Mouse (Mus musculus) liver, adult 2 months (tissue): ENCODE data around the gene Mcf2l. TPM values are rescaled to one million over a fixed set of nuclear protein-coding genes. Genes with fewer than 3 reads are reported as not detected.
A peak's percentile ranks its signal among the peaks of the same experiment; 100 is the strongest.

Experiments
- DNase-seq: peaks from one replicate; pipeline ENCODE4 v3.0.0-alpha.2; 2011; ENCODE audit warnings: low read depth, low spot score; ENCODE audit errors: extremely low read depth
- H3K27ac ChIP-seq: fragments of 200-500 bp; replicated peaks from 2 replicates; pipeline ENCODE4 v1.5.1; 2012; ENCODE audit warnings: low read depth, mild to moderate bottlenecking, control low read depth, inconsistent platforms, low read length; ENCODE audit not compliant: insufficient read depth
- H3K27me3 ChIP-seq: fragments of 200-500 bp; 2 replicates; pipeline ENCODE4 v1.6.1; 2012; ENCODE audit warnings: mild to moderate bottlenecking, moderate library complexity, low read length, inconsistent platforms; ENCODE audit not compliant: control insufficient read depth, insufficient read depth
- H3K36me3 ChIP-seq: fragments of 200-500 bp; 2 replicates; pipeline ENCODE4 v1.6.1; 2012; ENCODE audit warnings: low read length, inconsistent platforms; ENCODE audit not compliant: control insufficient read depth, insufficient read depth
- H3K4me1 ChIP-seq: fragments of 200-500 bp; 2 replicates; pipeline ENCODE4 v1.6.1; 2011; ENCODE audit warnings: low read length; ENCODE audit not compliant: control insufficient read depth, insufficient read depth
- H3K4me3 ChIP-seq: fragments of 200-500 bp; 2 replicates; pipeline ENCODE4 v1.5.1; 2011; ENCODE audit warnings: low read depth, mild to moderate bottlenecking, control low read depth, low read length, moderate library complexity; ENCODE audit not compliant: insufficient read depth
- H3K79me2 ChIP-seq: fragments of 200-500 bp; 2 replicates; pipeline ENCODE4 v1.6.1; 2012; ENCODE audit warnings: inconsistent platforms, mild to moderate bottlenecking, low read length, moderate library complexity; ENCODE audit not compliant: control insufficient read depth, insufficient read depth
- H3K9ac ChIP-seq: fragments of 200-500 bp; 2 replicates; pipeline ENCODE4 v1.6.1; 2012; ENCODE audit warnings: low read depth, mild to moderate bottlenecking, control low read depth, inconsistent platforms, low read length
- CTCF ChIP-seq: fragments of 200-500 bp; IDR thresholded peaks from 2 replicates; pipeline ENCODE4 v1.5.1; 2011; ENCODE audit warnings: low read depth, low read length, control low read depth
- POLR2A ChIP-seq: fragments of 200-500 bp; IDR thresholded peaks from 2 replicates; pipeline ENCODE4 v1.6.1; 2011; ENCODE audit warnings: low read length, control low read depth; ENCODE audit not compliant: insufficient read depth; ENCODE audit errors: extremely low read depth
- WGBS: fragments of 180-500 bp; shearing (Covaris S2); methylation state at CpG from one replicate; pipeline ENCODE4 v1.1.7; 2018; 5-methylcytosine and 5-hydroxymethylcytosine counted together
- polyA plus RNA-seq: library from polyadenylated mRNA; depleted of rRNA; stranded (reverse); fragments of >200 nt; gene quantifications from 2 replicates; pipeline ENCODE4 v1.2.3, GENCODE M21; 2012; rRNA removed
- total RNA-seq: library from RNA; depleted of rRNA; stranded (reverse); fragments of >200 nt; gene quantifications from 2 replicates; pipeline ENCODE4 v1.2.3, GENCODE M21; 2014; rRNA removed

Gene Mcf2l
- total and polyA plus RNA-seq, 2 experiments, result 0.11 to 1.1 TPM

DNA sequence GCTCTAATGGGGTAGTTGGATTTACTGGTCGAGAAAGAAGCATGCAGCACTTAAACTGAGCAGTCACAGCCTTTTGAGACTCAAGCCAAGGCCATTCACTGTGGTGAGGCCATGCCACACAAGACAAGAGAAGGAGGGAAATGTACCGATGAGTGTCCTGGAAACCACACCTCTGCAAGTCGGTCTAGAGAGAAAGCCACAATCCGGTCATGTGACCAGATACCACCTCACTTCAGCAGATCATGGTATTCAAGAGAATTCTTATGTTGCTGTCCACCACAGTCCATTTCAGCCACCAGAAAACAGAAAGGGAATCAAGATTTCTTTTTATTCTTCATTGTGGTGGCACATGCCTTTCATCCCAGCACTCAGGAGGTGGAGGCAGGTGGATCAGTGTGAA, 167.9 kb downstream of the Mcf2l start:
- H3K9ac ChIP-seq, result no peak overlapping the region

DNA sequence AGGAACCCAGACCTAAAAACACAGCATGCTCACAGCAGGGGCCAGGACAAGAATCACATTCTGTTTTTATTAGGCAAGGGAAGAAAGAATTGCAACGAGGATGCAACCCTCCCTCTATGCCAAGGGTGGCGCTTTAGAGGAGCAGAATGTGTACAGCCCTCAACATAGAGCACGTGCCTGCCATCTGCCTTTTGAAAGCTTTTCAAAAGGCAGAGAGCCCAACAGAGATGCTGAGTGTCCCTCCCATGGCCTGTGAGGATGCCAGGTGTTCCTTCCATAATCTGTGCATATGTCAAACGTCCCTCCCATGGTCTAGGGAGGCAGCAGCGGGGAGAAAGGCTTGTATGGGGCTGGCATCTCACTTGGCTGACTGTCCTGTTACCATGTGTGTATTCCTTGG, 174.0 kb downstream of the Mcf2l start:
- DNase-seq, result no peak
- no peaks in the 10 kb centered on the region for H3K27me3 ChIP-seq
- 0 out of 2 replicates have a peak, but pooled peaks cover 2% of the 10 kb centered on the region for H3K79me2 ChIP-seq
- H3K36me3 ChIP-seq, result peaks cover 85% of the 10 kb centered on the region
- H3K4me1 ChIP-seq, result no peaks in the 10 kb centered on the region
- 80% methylated on average over 5 of the region's 5 CpGs for WGBS
- no peak overlapping the region for H3K9ac ChIP-seq
- TF ChIP-seq POLR2A (no peak), CTCF (no peak)
- no peak overlapping the region for H3K4me3 ChIP-seq
- H3K27ac ChIP-seq, result no peak overlapping the region

More for the DNA sequence above, 167.9 kb downstream of the Mcf2l start:
- Histone ChIP-seq H3K27me3 (no peaks in the 10 kb centered on the region), H3K4me3 (no peak overlapping the region), H3K4me1 (peaks cover 14% of the 10 kb centered on the region), H3K36me3 (peaks cover 48% of the 10 kb centered on the region), H3K79me2 (peaks cover 22% of the 10 kb centered on the region; the same call in 1 of the 2 replicates), H3K27ac (no peak overlapping the region)
- 55% methylated on average over 4 of the region's 4 CpGs for WGBS
- no peak for TF ChIP-seq POLR2A
- TF ChIP-seq CTCF, result no peak
- DNase-seq, result no peak

DNA sequence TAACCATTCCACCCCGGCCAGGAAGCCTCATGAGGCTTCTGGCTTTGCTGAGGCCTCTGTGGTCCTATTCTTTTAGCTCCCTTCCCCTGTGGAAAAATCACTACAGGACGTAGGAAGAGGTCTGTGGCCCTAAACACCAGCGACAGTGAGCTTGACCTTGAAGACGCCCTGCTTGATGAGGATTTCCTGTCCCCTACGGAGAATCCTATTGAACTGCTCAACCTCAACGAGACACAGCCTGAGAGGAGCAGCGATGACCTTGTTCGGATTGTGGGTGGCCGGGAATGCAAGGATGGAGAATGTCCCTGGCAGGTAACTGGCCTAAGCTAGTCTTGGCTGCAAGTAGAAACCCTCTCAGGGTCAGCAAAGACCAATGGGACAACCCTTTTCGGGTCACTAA, 176.9 kb downstream of the Mcf2l start:
- no peak overlapping the region for H3K4me3 ChIP-seq
- TF ChIP-seq POLR2A (no peak), CTCF (no peak)
- 0 out of 2 replicates have a peak, but pooled peaks cover 2% of the 10 kb centered on the region for H3K79me2 ChIP-seq
- no peaks in the 10 kb centered on the region for H3K4me1 ChIP-seq
- H3K9ac ChIP-seq, result no peak overlapping the region
- no peaks in the 10 kb centered on the region for H3K27me3 ChIP-seq
- H3K36me3 ChIP-seq, result peaks cover 75% of the 10 kb centered on the region
- H3K27ac ChIP-seq, result no peak overlapping the region
- peak; percentile 63 for DNase-seq
- 50% methylated on average over 10 of the region's 10 CpGs for WGBS

DNA sequence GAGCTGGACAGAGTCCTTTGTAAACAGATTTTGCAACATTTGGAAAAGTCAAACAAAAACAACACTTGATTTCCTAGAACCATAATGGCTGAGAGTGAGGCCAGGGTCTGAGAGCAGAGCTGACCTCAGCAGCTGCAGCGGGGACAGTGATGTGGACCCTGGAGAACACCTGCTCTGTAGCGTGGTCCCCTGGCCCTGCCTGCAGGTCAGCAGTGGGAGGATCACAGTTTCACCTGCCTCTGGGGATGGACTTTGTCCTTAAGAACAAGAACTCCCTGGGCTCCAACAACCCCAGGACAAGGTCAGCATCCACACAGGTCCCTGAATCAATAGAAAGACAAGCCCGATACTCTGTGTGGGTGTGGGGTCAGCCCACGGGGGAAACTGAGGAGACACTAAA, 183.7 kb downstream of the Mcf2l start:
- TF ChIP-seq CTCF (peak; percentile 17; the same call in 1 of the 2 replicates), POLR2A (0 out of 2 replicates have a peak, but pooled peaks have one; percentile 30)

DNA sequence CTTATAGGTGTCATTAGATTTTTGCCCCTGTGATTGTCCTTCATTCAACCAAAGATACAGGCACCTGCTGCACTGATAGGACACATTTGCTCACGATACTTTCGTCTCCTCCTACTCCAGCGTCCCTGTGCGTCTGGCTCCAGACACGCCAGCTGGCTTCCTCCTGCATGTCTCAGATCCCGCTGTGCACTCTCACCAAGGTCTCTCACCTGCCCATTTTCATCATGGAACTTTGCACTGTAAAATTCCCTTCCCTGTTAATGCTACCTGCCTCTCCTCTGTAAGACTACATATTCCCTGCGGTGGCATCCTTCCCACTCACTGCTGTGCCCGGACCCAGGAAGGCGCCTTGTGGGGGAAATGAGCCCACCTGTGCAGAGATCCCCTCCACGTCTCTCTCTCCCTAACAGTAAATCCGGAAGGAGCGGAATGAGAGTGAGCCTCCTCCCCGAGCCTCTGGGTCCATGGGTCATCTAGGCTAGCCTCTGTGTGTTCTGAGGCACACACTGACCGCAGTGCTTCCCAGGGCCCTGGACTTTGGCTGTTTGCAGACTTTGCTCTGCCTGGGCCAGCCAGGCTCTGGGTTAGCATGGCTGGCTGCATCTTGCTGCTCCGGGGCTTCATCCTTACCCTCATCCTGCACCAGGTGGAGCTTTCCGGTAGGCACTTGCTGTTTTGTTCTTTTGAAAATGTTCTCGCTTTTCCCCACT, 187.0 kb downstream of the Mcf2l start, which contains the start of gene Proz:
Gene Proz (plus strand): TSS at position 474 of the 710 bp plus-strand sequence.
- Histone ChIP-seq H3K4me1 (peaks cover 30% of the 10 kb centered on the region), H3K36me3 (peaks cover 25% of the 10 kb centered on the region), H3K9ac (peak within 1 kb of the TSS; percentile 89), H3K4me3 (peak within 1 kb of the TSS; percentile 71), H3K27ac (peak within 1 kb of the TSS; percentile 99), H3K27me3 (no peaks in the 10 kb centered on the region), H3K79me2 (peaks cover 16% of the 10 kb centered on the region)
- WGBS, result 25% methylated on average over 17 of the region's 17 CpGs
- TF ChIP-seq CTCF (no peak), POLR2A (peak; percentile 79)
- DNase-seq, result peak; percentile 92

More for the DNA sequence above, 183.7 kb downstream of the Mcf2l start:
- H3K9ac ChIP-seq, result peak overlapping the region; percentile 67
- no peaks in the 10 kb centered on the region for H3K27me3 ChIP-seq
- WGBS, result 23% methylated on average over 4 of the region's 4 CpGs
- H3K79me2 ChIP-seq, result peaks cover 11% of the 10 kb centered on the region
- peak overlapping the region; percentile 97 for H3K27ac ChIP-seq
- H3K4me1 ChIP-seq, result peaks cover 25% of the 10 kb centered on the region
- peak; percentile 99 for DNase-seq
- peaks cover 19% of the 10 kb centered on the region for H3K36me3 ChIP-seq
- H3K4me3 ChIP-seq, result no peak overlapping the region

DNA sequence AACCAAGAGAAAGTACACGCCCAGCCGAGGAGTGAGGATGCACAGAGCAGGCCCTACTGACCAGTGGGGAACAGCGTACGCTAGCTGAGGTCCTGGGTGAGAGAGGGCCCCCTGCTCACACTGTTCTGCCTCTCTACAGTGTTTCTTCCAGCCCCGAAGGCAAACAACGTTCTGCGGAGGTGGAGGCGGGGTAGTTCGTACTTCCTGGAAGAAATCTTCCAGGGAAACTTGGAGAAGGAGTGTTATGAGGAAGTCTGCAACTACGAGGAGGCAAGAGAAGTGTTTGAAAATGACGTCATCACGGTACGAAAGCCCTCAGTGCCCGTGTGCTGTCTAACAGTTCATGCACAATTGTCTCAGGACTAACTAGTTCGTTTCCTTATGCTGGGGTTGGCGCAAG, 189.5 kb downstream of the Mcf2l start:
- Histone ChIP-seq H3K4me1 (peaks cover 18% of the 10 kb centered on the region), H3K79me2 (peaks cover 16% of the 10 kb centered on the region), H3K27ac (peak overlapping the region; percentile 30), H3K27me3 (no peaks in the 10 kb centered on the region), H3K4me3 (no peak overlapping the region), H3K9ac (peak overlapping the region; percentile 57), H3K36me3 (peaks cover 36% of the 10 kb centered on the region)
- TF ChIP-seq POLR2A (no peak), CTCF (no peak)
- DNase-seq, result no peak
- WGBS, result 56% methylated on average over 16 of the region's 16 CpGs

Other genes starting within 250 kb of the Mcf2l start
- gene Tubgcp3, start 201.6 kb upstream of the Mcf2l start, total RNA-seq, result 12.8 and 19.1 TPM in 2 replicates
- gene Tubgcp3, start 201.6 kb upstream of the Mcf2l start, polyA plus RNA-seq, result 14.4 and 21.9 TPM in 2 replicates
- 4.8 and 6.8 TPM in 2 replicates for gene Atp11a, start 116.8 kb upstream of the Mcf2l start, total RNA-seq
- gene Atp11a, start 116.8 kb upstream of the Mcf2l start, polyA plus RNA-seq, result 6.6 and 6.9 TPM in 2 replicates
- 95.0 and 117 TPM in 2 replicates for gene F7, start 152.2 kb downstream of the Mcf2l start, total RNA-seq
- 173 and 185 TPM in 2 replicates for gene F7, start 152.2 kb downstream of the Mcf2l start, polyA plus RNA-seq
- 374 and 399 TPM in 2 replicates for gene F10, start 163.5 kb downstream of the Mcf2l start, total RNA-seq
- gene F10, start 163.5 kb downstream of the Mcf2l start, polyA plus RNA-seq, result 267 and 371 TPM in 2 replicates
- 240 and 252 TPM in 2 replicates for gene Proz, start 187.1 kb downstream of the Mcf2l start, total RNA-seq
- 374 and 460 TPM in 2 replicates for gene Proz, start 187.1 kb downstream of the Mcf2l start, polyA plus RNA-seq
- gene Pcid2, start 231.7 kb downstream of the Mcf2l start, total RNA-seq, result 7.0 and 11.2 TPM in 2 replicates
- gene Pcid2, start 231.7 kb downstream of the Mcf2l start, polyA plus RNA-seq, result 11.6 and 12.2 TPM in 2 replicates
- gene Cul4a, start 231.8 kb downstream of the Mcf2l start, total RNA-seq, result 85.4 and 95.0 TPM in 2 replicates
- 42.4 and 46.0 TPM in 2 replicates for gene Cul4a, start 231.8 kb downstream of the Mcf2l start, polyA plus RNA-seq